Mouse (Mus musculus) hindbrain, embryonic 12.5 days (tissue): ENCODE data around the gene Cd300lf. TPM values are rescaled to one million over a fixed set of nuclear protein-coding genes. Genes with fewer than 3 reads are reported as not detected.

ENCODE experiments used
- ATAC-seq: fragments of 200-750 bp; cut with Nextera tagmentation; 2 replicates; pipeline ENCODE4 v1.8.0; 2017; ENCODE audit warnings: moderate TSS enrichment; ENCODE audit not compliant: low FRiP score
- H3K27ac ChIP-seq: fragments of 300-500 bp; sonication (generic); 2 replicates; pipeline ENCODE4 v1.5.1; 2016; ENCODE audit warnings: mild to moderate bottlenecking
- H3K27me3 ChIP-seq: fragments of 300-500 bp; sonication (generic); 2 replicates; pipeline ENCODE4 v1.6.1; 2016; ENCODE audit warnings: mild to moderate bottlenecking
- H3K36me3 ChIP-seq: fragments of 300-500 bp; sonication (generic); 2 replicates; pipeline ENCODE4 v1.6.1; 2016; ENCODE audit warnings: mild to moderate bottlenecking
- H3K4me1 ChIP-seq: fragments of 300-500 bp; sonication (generic); 2 replicates; pipeline ENCODE4 v1.6.1; 2016
- H3K4me2 ChIP-seq: fragments of 300-500 bp; sonication (generic); replicated peaks from 2 replicates; pipeline ENCODE4 v1.6.1; 2016; ENCODE audit warnings: mild to moderate bottlenecking
- H3K4me3 ChIP-seq: fragments of 300-500 bp; sonication (generic); 2 replicates; pipeline ENCODE4 v1.5.1; 2016; ENCODE audit warnings: mild to moderate bottlenecking
- H3K9ac ChIP-seq: fragments of 300-500 bp; sonication (generic); 2 replicates; pipeline ENCODE4 v1.6.1; 2016; ENCODE audit warnings: mild to moderate bottlenecking, moderate library complexity
- H3K9me3 ChIP-seq: fragments of 300-500 bp; sonication (generic); replicated peaks from 2 replicates; pipeline ENCODE4 v1.6.1; 2016; ENCODE audit warnings: mild to moderate bottlenecking
- WGBS: fragments of 180-500 bp; shearing (Covaris S2); methylation state at CpG from one replicate; pipeline ENCODE4 v1.1.7; 2016; 5-methylcytosine and 5-hydroxymethylcytosine counted together
- polyA plus RNA-seq: library from polyadenylated mRNA; unstranded; fragments of >200 nt; fragmentation: Nextera tagmentation; extraction: Ambion mirVana; gene quantifications from 2 replicates; pipeline ENCODE4 v1.2.1, GENCODE M21; 2016

Gene Cd300lf
- 0.27 TPM in 1 of 2 replicates, not detected in the other for polyA plus RNA-seq

DNA sequence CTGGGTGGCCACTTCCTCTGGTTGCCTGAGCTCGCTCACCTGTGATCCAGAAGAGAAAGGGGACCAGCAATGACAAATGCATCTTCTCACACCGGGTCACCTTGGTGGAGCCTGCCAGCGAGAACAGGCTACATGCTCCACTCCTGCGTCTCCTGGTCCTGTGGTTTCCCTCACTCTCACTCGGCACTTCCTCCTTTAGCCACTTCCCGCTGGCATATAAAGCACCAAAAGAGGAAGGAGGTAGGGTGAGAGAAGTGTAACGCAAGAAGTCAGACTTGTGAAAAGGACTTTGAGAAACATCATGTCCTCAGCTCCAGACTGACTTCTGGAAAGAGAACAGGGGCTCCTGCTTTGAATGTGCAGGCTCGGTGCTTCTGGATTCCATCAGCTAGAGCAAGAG, at the start of gene Cd300lf:
Gene Cd300lf (minus strand): TSS at position 193 of the 400 bp plus-strand sequence.
- Histone ChIP-seq H3K36me3 (no peaks in the 10 kb centered on the region), H3K9me3 (no peaks in the 10 kb centered on the region), H3K27me3 (no peaks in the 10 kb centered on the region), H3K4me1 (no peaks in the 10 kb centered on the region), H3K4me2 (no peak within 1 kb of the TSS), H3K9ac (no peak within 1 kb of the TSS), H3K27ac (no peak within 1 kb of the TSS), H3K4me3 (no peak within 1 kb of the TSS)
- no peak for ATAC-seq
- 87% methylated on average over 8 of the region's 8 CpGs for WGBS

GRCm38 (mm10) chr11:115181913-115182638, 48.3 kb upstream of the Cd300lf start:
- ATAC-seq, result no peak
- no peaks in the 10 kb centered on the region for H3K36me3 ChIP-seq
- H3K9me3 ChIP-seq, result no peaks in the 10 kb centered on the region
- no peaks in the 10 kb centered on the region for H3K27me3 ChIP-seq
- H3K9ac ChIP-seq, result no peak overlapping the region
- H3K4me2 ChIP-seq, result no peak overlapping the region
- H3K27ac ChIP-seq, result no peak overlapping the region
- H3K4me3 ChIP-seq, result no peak overlapping the region
- WGBS, result 21% methylated on average over 12 of the region's 12 CpGs
- H3K4me1 ChIP-seq, result peaks cover 21% of the 10 kb centered on the region

- H3K9me3 ChIP-seq, result no peaks in the 10 kb centered on the region
These were observed 46.1 kb upstream of the Cd300lf start for GRCm38 (mm10) chr11:115179881-115180280.

DNA sequence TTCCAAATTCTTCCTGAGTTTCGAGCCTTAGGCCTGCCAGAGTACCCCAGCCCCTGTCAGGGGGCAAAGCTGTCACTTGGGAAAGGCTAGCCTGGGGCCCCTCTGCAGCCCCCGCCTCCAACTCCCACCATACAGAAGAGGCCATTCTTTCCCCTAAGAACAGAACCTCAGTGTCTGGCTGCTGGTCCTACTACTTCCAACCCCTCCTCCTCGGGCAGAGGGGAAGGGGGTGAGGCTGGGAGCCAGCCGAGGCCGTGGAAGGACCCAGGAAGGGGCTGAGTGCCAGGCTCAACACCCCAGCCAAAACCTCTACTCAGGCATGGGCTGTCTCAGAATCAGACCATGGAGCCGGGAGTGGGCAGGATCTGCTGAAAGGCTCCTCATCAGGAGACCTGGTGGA, 45.4 kb upstream of the Cd300lf start:
- no peak for ATAC-seq
- H3K4me2 ChIP-seq, result no peak overlapping the region
- no peak overlapping the region for H3K9ac ChIP-seq
- peaks cover 38% of the 10 kb centered on the region for H3K4me1 ChIP-seq
- no peaks in the 10 kb centered on the region for H3K36me3 ChIP-seq
- H3K9me3 ChIP-seq, result no peaks in the 10 kb centered on the region
- 73% methylated on average over 6 of the region's 6 CpGs for WGBS
- H3K27ac ChIP-seq, result no peak overlapping the region
- H3K27me3 ChIP-seq, result peaks cover 12% of the 10 kb centered on the region
- no peak overlapping the region for H3K4me3 ChIP-seq

More at GRCm38 (mm10) chr11:115179881-115180280, 46.1 kb upstream of the Cd300lf start:
- ATAC-seq, result no peak
- no peak overlapping the region for H3K4me3 ChIP-seq
- peaks cover 5% of the 10 kb centered on the region; the same call in 1 of the 2 replicates for H3K27me3 ChIP-seq
- H3K27ac ChIP-seq, result no peak overlapping the region
- peaks cover 31% of the 10 kb centered on the region for H3K4me1 ChIP-seq
- WGBS, result 86% methylated on average over 6 of the region's 6 CpGs
- no peak overlapping the region for H3K4me2 ChIP-seq
- H3K9ac ChIP-seq, result no peak overlapping the region
- no peaks in the 10 kb centered on the region for H3K36me3 ChIP-seq

DNA sequence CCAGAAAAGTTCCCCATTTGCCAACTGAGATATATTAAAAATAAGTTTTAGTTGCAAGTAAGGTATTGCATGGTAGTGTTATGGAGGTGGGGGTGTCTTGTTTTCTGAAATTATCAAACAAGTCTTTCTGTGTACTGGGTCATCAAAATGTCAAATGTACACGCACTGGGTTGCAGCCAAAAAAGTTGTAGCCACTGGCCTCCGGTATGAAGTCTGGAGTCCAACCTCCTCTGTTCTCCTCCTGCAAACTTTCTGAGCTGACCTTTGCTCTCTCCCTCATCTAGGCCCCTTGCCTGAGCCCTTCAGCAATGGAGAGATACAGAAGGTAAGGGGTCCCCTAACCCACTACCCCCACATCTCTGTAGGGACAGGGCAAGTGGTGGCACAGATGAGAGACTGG, 45.0 kb upstream of the Cd300lf start:
- H3K36me3 ChIP-seq, result no peaks in the 10 kb centered on the region
- H3K4me3 ChIP-seq, result no peak overlapping the region
- H3K27me3 ChIP-seq, result peaks cover 16% of the 10 kb centered on the region
- no peak overlapping the region for H3K27ac ChIP-seq
- no peak overlapping the region for H3K4me2 ChIP-seq
- H3K9ac ChIP-seq, result no peak overlapping the region
- H3K4me1 ChIP-seq, result peaks cover 42% of the 10 kb centered on the region
- no peaks in the 10 kb centered on the region for H3K9me3 ChIP-seq
- WGBS, result 85% methylated on average over 2 of the region's 2 CpGs
- no peak for ATAC-seq

GRCm38 (mm10) chr11:115177559-115178195, 43.9 kb upstream of the Cd300lf start:
- ATAC-seq, result peak; percentile 60

GRCm38 (mm10) chr11:115176399-115177190, 42.8 kb upstream of the Cd300lf start:
- peak overlapping the region; percentile 44 for H3K27ac ChIP-seq
- no peak for ATAC-seq
- 0 out of 2 replicates have a peak overlapping the region, but pooled peaks have one; percentile 6 for H3K4me2 ChIP-seq
- H3K27me3 ChIP-seq, result peaks cover 32% of the 10 kb centered on the region
- WGBS, result 62% methylated on average over 24 of the region's 24 CpGs
- H3K9me3 ChIP-seq, result no peaks in the 10 kb centered on the region
- no peaks in the 10 kb centered on the region for H3K36me3 ChIP-seq
- peaks cover 60% of the 10 kb centered on the region for H3K4me1 ChIP-seq
- no peak overlapping the region for H3K4me3 ChIP-seq
- 0 out of 2 replicates have a peak overlapping the region, but pooled peaks have one; percentile 20 for H3K9ac ChIP-seq

More at GRCm38 (mm10) chr11:115177559-115178195, 43.9 kb upstream of the Cd300lf start:
- 36% methylated on average over 10 of the region's 10 CpGs for WGBS
- peak overlapping the region; percentile 41; the same call in 1 of the 2 replicates for H3K27ac ChIP-seq
- H3K4me1 ChIP-seq, result peaks cover 53% of the 10 kb centered on the region
- H3K36me3 ChIP-seq, result no peaks in the 10 kb centered on the region
- H3K27me3 ChIP-seq, result peaks cover 24% of the 10 kb centered on the region
- H3K4me2 ChIP-seq, result peak overlapping the region; percentile 25
- peak overlapping the region; percentile 20 for H3K9ac ChIP-seq
- H3K9me3 ChIP-seq, result no peaks in the 10 kb centered on the region
- H3K4me3 ChIP-seq, result no peak overlapping the region

GRCm38 (mm10) chr11:115173549-115174339, 40.0 kb upstream of the Cd300lf start:
- no peak overlapping the region for H3K9ac ChIP-seq
- WGBS, result 14% methylated on average over 16 of the region's 16 CpGs
- ATAC-seq, result no peak
- no peaks in the 10 kb centered on the region for H3K9me3 ChIP-seq
- H3K27me3 ChIP-seq, result peaks cover 38% of the 10 kb centered on the region
- no peak overlapping the region for H3K27ac ChIP-seq
- no peak overlapping the region for H3K4me2 ChIP-seq
- H3K36me3 ChIP-seq, result no peaks in the 10 kb centered on the region
- peaks cover 60% of the 10 kb centered on the region for H3K4me1 ChIP-seq
- H3K4me3 ChIP-seq, result no peak overlapping the region

GRCm38 (mm10) chr11:115172825-115173287, 39.1 kb upstream of the Cd300lf start:
- Histone ChIP-seq H3K27ac (no peak overlapping the region), H3K9ac (no peak overlapping the region), H3K27me3 (peaks cover 38% of the 10 kb centered on the region), H3K4me2 (0 out of 2 replicates have a peak overlapping the region, but pooled peaks have one; percentile 2), H3K4me1 (peaks cover 56% of the 10 kb centered on the region), H3K4me3 (no peak overlapping the region), H3K9me3 (no peaks in the 10 kb centered on the region), H3K36me3 (no peaks in the 10 kb centered on the region)
- ATAC-seq, result 0 out of 2 replicates have a peak, but pooled peaks have one; percentile 22
- WGBS, result 19% methylated on average over 4 of the region's 4 CpGs

- H3K4me1 ChIP-seq, result peaks cover 40% of the 10 kb centered on the region
- no peak overlapping the region for H3K4me3 ChIP-seq
- H3K36me3 ChIP-seq, result no peaks in the 10 kb centered on the region
- H3K4me2 ChIP-seq, result no peak overlapping the region
- no peak overlapping the region for H3K9ac ChIP-seq
- no peak overlapping the region for H3K27ac ChIP-seq
- no peak for ATAC-seq
- no peaks in the 10 kb centered on the region for H3K9me3 ChIP-seq
- H3K27me3 ChIP-seq, result peaks cover 41% of the 10 kb centered on the region
- WGBS, result 36% methylated on average over 8 of the region's 8 CpGs
These were observed 37.3 kb upstream of the Cd300lf start for GRCm38 (mm10) chr11:115171125-115171524.

- ATAC-seq, result no peak
- Histone ChIP-seq H3K27ac (no peak overlapping the region), H3K4me1 (peaks cover 32% of the 10 kb centered on the region), H3K4me3 (no peak overlapping the region), H3K4me2 (no peak overlapping the region), H3K27me3 (peaks cover 48% of the 10 kb centered on the region), H3K36me3 (no peaks in the 10 kb centered on the region), H3K9me3 (no peaks in the 10 kb centered on the region), H3K9ac (no peak overlapping the region)
- WGBS, result 90% methylated on average over 4 of the region's 4 CpGs
These were observed 35.6 kb upstream of the Cd300lf start for GRCm38 (mm10) chr11:115169430-115169829.
